Mouse (Mus musculus): Measurements from ENCODE around the gene 4931406C07Rik. TPM values are rescaled to one million over a fixed set of nuclear protein-coding genes. Genes with fewer than 3 reads are reported as not detected.
A peak's percentile ranks its signal among the peaks of the same experiment; 100 is the strongest.

4931406C07Rik gene
- polyA plus RNA-seq, 1 experiment = 34.6 TPM

DNA sequence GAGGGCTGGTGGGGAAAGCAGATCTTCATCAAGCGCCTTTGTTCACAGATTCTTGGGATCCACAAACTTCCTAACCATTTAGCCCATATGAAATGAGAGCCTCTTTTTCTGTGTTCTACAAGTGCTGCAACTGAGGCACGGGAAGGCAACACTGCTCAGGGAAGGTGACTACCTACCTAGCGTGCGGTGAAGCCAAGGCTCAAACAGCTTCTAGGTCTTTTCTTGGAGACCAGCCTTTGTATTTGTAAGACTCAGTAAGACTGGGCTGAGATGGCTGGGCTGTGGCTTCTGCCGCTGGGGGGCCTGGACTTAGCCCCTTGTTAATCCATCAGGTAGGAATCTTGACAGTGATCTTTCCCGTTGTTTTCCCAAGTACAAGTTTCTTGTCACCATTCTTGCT is 66.2 kb downstream of the 4931406C07Rik start:
- no peak for DNase-seq (ENCODE audit: extremely low spot score in 1 of 2, low spot score in 1 of 2)

DNA sequence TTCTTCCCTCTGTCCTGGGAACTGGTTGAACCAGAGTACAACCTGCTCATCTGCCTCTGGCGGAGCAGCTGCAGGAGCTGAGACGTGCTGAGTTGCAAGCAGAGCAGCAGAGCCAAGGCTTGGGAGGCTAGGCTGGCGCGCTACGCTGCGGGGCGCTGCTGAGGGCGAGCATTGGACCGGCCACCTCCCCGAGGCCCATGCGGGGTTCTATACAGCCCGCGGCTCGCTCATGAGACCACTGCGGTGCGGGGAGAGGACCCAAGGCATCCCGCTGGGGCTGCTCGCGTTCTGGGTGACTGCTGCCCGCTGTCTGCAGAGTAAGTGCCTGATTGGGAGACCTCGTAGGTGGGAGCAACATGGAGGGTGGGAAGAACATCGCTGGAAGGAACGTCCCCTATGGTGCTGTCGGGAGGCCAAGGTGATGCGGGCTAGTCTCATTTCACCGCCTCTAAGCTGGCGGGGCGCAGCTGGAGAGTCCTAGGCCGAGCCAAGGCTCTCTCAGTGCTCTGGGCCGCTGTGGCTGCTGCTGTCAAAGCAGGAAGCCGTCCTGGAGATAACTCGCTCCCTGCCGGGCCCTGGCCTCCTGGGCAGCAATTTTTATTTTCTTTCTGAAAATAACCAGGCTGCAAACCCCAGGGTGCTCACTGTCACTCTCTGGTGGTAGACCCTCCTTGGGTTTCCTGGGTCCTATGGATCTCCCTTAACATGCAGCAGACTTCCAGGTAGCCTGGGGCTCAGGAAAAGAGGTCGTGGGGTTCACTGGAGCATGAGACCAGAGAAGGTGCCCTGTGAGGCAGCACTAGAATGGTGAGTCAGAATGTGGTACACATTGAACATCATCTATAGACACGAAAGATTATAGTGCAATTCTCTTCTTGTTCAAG is 67.0 kb downstream of the 4931406C07Rik start, which contains the start of gene Vstm5:
TSS of gene Vstm5 (plus strand) at position 4 of the 884 bp plus-strand sequence.
- DNase-seq (ENCODE audit: extremely low spot score in 1 of 2, low spot score in 1 of 2) = peak in 1 of 2 experiments; percentile 50

- DNase-seq (ENCODE audit: extremely low spot score in 1 of 2, low spot score in 1 of 2) = no peak
Observed at GRCm38 (mm10) chr9:15238297-15238990, 67.8 kb downstream of the 4931406C07Rik start.

- DNase-seq (ENCODE audit: extremely low spot score in 1 of 2, low spot score in 1 of 2) = no peak
Observed at GRCm38 (mm10) chr9:15237516-15238296, 68.5 kb downstream of the 4931406C07Rik start.

DNA sequence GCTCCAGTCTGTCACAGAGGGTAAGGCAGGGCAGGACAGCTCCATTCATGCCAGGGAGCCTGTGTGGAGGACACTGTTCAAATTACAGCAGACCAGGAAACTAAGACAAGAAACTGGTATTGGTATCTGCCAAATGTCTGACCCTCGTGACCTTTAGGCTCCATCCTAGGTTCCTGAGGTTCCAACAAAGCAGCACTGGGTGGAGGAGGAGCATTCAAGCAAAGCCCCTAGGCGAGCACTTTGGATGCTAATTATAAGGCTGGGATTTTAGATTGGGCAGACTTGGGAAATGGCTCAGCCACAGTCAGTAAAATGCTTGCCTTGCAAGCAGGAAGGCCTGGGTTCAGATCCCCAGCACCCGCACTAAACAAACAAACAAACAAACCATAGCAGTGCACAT is 70.3 kb downstream of the 4931406C07Rik start:
- DNase-seq (ENCODE audit: extremely low spot score in 1 of 2, low spot score in 1 of 2) = no peak

DNA sequence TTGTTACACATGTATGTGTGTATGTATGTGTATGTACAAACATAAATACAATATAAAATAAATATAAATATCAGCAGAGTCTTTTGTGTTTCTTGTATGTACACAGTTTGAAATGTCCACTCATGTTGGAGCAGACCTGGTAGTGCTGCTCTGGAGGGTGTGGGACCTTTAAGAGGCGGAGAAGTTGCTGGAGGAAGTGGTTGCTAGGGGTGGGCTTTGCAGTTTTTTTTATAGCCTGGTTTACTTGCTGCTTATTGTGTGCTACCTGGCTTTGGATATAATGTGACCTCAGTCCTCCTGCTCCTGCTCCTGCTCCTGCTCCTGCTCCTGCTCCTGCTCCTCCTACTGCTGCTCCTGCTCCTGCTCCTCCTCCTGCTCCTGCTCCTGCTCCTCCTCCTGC is 72.6 kb downstream of the 4931406C07Rik start:
- DNase-seq (ENCODE audit: extremely low spot score in 1 of 2, low spot score in 1 of 2) = no peak

Other genes starting within 250 kb of the 4931406C07Rik start
- 1.2 and 1.3 TPM in 2 replicates for gene Hephl1, start 194.3 kb downstream of the 4931406C07Rik start, polyA plus RNA-seq (2012; rRNA removed)
- 15.4 and 18.4 TPM in 2 replicates for gene Vstm5, start 67.4 kb downstream of the 4931406C07Rik start, polyA plus RNA-seq (2012; rRNA removed)
- gene Med17, start 26.5 kb downstream of the 4931406C07Rik start, polyA plus RNA-seq (2012; rRNA removed) = 44.0 and 48.7 TPM in 2 replicates
- gene Taf1d, start 234 bp downstream of the 4931406C07Rik start, polyA plus RNA-seq (2012; rRNA removed) = 32.3 and 38.9 TPM in 2 replicates
- 19.7 and 22.3 TPM in 2 replicates for gene Cep295, start 51.3 kb upstream of the 4931406C07Rik start, polyA plus RNA-seq (2012; rRNA removed)
- 4.0 and 5.5 TPM in 2 replicates for gene Smco4, start 187.0 kb upstream of the 4931406C07Rik start, polyA plus RNA-seq (2012; rRNA removed)

Data from frontal cortex, adult 2 months (tissue).